Mouse (Mus musculus) C3H10T1/2 (cell line): ENCODE data around the gene Sap30. TPM values are rescaled to one million over a fixed set of nuclear protein-coding genes. Genes with fewer than 3 reads are reported as not detected.

Experiments
- polyA plus RNA-seq, 2 experiments: library from polyadenylated mRNA; unstranded; fragments of >200 nt; fragmentation: generic; extraction: Trizol; gene quantifications; one replicate each; pipeline ENCODE4 v1.2.1; 2012; ENCODE audit warnings: missing spikeins in 2 of 2

Gene Sap30
- polyA plus RNA-seq = 1 to 10 TPM; 1.4 to 7.8 TPM

DNA sequence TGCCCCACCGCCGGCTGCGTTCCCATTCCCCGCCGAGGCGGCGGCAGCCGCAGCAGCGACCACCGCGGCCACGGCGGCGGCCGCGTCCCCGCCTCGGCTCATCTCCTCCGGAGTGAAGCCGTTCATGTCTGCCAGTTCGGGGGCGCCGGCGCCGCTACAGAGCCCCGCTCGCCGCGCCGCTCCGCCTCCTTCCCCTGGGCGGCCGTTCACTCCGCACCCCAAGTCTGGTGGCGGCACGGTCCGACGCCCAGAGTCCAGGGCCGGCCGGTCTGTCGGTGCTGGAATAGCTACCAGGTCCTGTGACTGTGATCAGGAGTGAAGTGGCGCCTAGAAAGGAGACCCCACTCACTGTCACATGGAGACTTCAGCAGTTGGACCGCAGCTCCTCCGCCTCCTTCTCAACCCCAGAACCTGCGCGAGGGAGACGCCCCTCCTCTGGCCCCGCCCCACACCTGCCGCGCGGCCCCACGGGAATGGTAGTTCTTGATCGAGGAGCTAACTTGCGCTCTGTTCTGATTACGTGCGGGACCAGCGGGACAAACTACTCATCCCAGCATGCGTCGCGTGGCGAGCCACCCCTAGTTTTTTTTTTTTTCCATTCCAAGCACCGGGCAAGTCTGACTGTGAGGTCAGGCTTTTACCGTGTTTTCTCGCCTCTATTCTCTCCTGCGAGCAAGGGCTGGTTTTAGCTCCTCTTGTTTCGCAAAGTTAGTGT, at the start of gene Sap30:
Gene Sap30, minus strand, starts transcription at position 420 of the 715 bp plus-strand sequence.

DNA sequence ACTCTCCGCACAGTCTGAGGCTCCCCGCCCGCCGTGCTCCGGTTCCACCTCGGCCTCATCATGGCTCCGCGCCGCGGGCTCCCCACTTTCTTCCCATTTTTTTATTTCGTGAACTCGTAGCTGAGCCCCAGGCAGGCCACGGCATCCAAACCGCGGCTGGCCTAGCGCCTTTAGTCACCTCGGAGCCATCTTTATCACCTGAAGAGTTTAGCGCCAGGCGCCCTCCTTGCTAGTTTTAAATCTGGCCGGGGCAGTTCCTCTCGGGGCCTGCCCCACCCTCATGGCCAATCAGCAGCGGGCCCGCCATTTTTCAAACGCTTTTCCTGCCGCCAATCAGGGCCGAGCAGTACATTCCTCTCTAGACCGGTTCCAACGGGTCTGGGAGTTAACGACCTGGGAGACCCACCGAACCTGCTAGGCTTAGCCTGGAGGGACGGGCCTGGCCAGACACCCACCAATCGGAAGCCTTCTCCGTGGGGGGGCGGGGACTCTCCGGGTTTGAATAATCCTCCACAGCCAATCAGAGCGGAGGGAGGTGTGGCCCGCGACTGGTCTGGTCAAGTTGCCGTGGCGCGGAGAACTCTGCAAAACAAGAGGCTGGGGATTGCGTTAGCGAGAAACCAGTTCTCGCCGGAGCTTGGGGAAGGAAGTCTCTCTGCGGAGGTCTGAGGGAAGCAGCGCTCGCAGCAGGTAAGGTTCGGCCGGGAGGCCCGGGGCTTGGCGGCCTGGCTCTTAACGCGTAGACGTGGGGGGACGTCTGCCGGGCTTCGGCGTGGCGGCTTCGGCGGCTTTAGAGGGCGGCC, 23.9 kb upstream of the Sap30 start, which contains the start of gene Hmgb2:
Gene Hmgb2, plus strand, starts transcription at position 592 of the 803 bp plus-strand sequence.

DNA sequence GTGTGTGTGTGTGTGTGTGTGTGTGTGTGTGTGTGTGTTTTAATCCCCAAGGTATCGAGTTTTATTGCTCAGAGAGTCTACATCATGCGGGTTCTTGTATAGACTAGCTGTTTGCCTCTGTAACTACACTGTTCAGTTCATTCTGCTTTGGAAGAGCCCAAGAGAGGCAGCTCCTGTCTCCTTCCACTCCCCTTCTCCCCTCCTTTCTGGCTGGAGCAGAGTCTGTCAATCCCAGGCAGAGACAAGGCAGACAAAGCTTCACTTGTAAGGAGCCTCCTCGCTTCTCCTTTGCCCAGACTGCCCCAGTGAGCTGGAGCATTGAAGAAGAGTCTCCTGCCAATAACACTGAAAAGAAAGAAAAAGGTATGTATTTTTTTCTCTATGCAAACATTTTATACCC, 31.9 kb downstream of the Sap30 start, which contains the start of gene Scrg1:
Gene Scrg1, plus strand, starts transcription at position 159 of the 400 bp plus-strand sequence.

Other genes starting within 250 kb of the Sap30 start
- gene Hand2, start 166.9 kb downstream of the Sap30 start, polyA plus RNA-seq = not detected
- under 1 TPM in 1 of 2 experiments, not detected in 1; 0.81 TPM for gene Scrg1, start 31.9 kb downstream of the Sap30 start, polyA plus RNA-seq
- 10 to 100 TPM; 10.6 to 53.4 TPM for gene Hmgb2, start 24.0 kb upstream of the Sap30 start, polyA plus RNA-seq
- 1 to 10 TPM in 1 of 2 experiments, under 1 TPM in 1; 0.40 to 1.4 TPM for gene Galnt7, start 165.2 kb upstream of the Sap30 start, polyA plus RNA-seq